Mouse (Mus musculus): ENCODE results near the gene Gm49318.
A peak's percentile ranks its signal among the peaks of the same experiment; 100 is the strongest.
"Not testable (repeated sequence)": the region's sequence is repeated elsewhere in the genome, so short reads cannot be mapped to it uniquely, and the experiment has no call there.

Gm49318 gene

DNA sequence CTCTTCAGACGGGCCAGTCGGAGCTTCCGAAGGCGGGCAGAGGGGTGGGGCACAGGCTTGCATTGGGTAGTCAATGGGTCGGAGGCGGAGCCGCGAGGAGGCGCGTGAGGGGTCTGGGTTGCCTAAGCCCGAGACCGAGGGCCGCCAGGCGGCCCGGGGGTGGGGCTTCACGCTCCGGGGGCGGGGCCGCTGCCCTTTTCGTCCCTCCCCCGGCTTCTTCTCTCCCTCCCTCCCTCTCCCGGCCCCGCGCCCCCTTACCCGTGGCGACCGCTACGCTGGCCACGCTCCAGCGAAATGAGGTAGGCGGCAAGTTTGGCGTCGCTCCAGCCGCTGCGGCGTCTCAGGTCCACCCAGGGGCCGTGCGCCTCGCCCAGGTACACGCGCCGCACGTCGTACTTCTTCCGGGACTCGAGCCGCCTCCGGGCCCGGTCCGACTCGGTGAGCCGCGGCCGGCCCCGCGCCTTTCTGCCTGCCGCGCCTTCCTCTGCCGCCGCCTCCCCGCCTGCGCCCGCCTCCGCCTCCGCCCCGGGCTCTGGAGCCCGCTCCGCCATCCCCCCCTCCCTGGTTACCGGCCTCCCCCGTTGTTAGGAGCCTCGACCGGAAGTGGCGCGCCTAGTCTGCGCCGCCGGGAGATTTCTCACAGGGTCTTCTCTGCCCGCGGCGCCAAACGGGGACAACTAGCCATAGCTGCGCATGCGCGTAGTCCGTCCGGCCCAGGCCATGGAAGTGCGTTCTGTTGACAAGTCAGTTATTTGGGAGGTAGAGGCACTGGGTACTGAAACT lies at the start of gene Gm49318, which contains the start of gene Zfp653:
Gene Gm49318, minus strand, starts transcription at position 469 of the 783 bp plus-strand sequence.
Gene Zfp653, minus strand, starts transcription at position 586 of the 783 bp plus-strand sequence.
- DNase-seq (ENCODE audit: low spot score): peak; percentile 95

GRCm38 (mm10) chr9:22119543-22119942 lies 48.5 kb upstream of the Gm49318 start:
- no peak for DNase-seq (ENCODE audit: low spot score)

DNA sequence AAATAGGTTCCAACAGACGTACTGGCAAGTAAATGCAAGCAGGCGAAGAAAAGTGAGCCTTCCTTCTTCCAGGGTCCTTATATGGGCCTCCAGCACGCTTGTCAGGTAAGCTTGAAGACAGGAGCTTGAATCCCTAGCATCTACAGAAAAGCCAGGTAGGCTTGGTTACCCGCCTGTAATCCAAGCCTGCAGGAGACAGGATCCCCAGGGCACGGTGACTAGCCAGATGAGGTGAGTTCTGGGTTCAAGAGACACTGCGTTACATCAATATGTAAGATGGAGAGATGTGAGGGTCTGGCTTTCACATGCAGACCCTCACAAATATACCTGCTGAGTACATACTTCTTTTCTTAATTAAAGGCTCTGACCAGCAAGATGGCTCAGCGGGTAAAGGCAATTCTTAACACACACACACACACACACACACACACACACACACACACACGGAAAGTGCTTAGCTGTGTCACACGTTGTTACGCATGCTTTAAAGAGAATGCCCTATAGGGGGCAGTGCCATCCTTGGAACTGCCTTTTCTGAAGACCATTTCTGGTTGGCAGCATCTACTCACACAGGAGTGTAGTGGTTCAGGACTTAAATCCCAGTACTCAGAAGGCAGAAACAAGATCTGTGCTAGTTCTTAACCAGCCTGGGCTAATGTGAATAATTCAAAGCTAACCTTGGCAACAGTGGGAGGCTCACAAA lies 46.8 kb upstream of the Gm49318 start:
- DNase-seq (ENCODE audit: low spot score): peak; percentile 86

DNA sequence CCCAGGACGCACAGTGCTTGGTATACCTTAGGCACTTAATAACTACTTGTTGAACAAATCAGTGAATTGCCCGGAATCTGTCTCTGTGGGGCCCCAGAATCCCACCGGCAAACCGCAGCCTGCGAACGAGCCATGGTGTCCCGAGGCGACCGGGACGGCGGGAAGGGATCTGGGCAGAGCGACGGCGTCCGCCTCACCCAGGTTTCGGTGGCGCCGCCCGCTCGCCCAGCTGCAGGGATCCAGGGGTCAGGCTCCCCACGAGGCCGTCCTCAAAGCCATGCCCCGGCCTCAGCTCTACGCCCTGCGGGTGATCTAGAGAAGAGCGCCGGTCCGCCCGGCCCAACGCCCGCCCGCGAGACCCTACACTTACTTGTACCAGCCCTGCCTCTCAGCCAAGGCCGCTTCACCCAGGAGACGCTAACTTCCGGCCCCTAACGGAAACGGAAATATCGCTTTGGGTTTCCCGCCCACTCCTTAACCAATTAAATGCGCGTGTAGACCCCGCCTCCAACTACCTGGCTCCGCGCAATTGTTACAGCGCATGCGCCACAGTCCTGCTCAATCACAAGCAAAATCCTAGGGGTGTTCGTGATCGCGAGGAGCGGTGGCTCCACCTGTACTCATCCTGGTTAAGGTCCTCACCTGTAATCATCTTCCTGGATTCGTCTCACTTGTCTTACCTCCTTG lies 45.8 kb upstream of the Gm49318 start, which contains the start of gene Elof1:
Gene Elof1, minus strand, starts transcription at position 433 of the 687 bp plus-strand sequence.
- DNase-seq (ENCODE audit: low spot score): peak; percentile 96

- no peak for DNase-seq (ENCODE audit: low spot score)
Measured at GRCm38 (mm10) chr9:22116086-22116485, 45.0 kb upstream of the Gm49318 start.

GRCm38 (mm10) chr9:22115635-22116034 lies 44.6 kb upstream of the Gm49318 start:
- DNase-seq (ENCODE audit: low spot score): no peak

DNA sequence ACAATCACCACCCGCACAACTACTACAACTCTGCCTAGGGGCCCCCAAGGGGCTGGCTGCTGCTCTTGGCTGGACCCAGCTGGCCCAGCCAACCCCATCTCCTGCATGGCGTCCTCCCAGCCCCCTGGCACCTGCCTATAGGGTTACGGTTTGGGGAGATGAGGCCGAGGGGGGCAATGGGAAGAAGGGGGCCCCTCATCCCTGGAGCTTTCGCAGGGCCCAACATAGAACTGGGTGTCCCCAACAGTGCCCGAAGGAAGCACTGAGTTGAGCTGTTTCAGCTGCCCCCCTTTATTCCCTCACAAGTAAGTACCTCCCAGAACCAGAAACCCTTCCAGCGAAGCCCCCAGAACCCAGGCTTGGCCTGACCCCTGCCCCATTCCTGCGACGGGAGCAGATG lies 37.1 kb upstream of the Gm49318 start:
- no peak for DNase-seq (ENCODE audit: low spot score)

GRCm38 (mm10) chr9:22099922-22100321 lies 28.9 kb upstream of the Gm49318 start:
- DNase-seq (ENCODE audit: low spot score): no peak

- DNase-seq (ENCODE audit: low spot score): no peak
Measured at GRCm38 (mm10) chr9:22098993-22099696, 28.1 kb upstream of the Gm49318 start, which contains the start of gene Cnn1. Gene Cnn1, plus strand, starts transcription at chr9:22099216.

DNA sequence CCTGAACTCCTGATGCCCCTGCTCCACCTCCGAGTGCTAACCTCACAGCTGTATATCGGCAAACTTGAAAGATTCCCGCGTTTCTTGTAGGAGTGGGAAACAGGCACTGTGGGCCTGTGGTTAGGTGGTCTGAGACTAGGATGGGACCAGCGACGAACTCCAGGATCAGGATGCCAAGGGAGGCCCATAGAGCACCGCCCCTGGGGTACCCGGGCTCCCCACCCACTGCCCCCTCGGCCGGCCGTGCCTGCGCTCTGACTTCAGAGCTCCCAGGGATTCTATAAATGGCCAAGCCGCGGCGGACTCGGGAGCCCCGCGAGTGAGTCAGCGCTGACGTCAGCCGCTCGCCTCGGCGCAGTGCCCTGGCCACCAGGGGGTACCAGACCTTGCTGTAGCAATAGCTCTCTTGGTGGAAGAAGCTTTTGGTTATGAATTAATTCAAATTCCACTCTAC lies 24.8 kb upstream of the Gm49318 start:
- DNase-seq (ENCODE audit: low spot score): peak; percentile 58

- DNase-seq (ENCODE audit: low spot score): no peak
Measured at GRCm38 (mm10) chr9:22092746-22093145, 21.7 kb upstream of the Gm49318 start.

DNA sequence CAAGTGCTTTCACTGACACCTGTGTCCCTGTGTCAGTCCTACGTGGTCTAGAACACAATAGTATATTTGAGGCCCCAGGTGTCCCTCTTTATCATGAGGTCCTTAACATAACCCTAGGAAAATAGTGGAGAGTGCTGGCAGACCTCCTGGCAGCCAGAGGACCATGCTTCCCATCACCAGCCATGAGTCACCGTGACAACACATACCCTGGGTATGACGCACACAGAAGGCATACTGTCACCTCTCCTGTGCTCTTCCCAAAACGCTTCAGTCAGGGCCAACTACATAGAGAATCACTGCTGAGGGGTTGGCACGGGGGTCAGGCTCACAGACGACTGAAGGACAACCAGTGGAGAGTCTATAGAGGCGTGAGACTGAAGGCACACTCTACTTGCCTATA lies 18.9 kb upstream of the Gm49318 start:
- no peak for DNase-seq (ENCODE audit: low spot score)

GRCm38 (mm10) chr9:22089281-22089680 lies 18.2 kb upstream of the Gm49318 start:
- no peak for DNase-seq (ENCODE audit: low spot score)

GRCm38 (mm10) chr9:22087034-22087618 lies 16.1 kb upstream of the Gm49318 start:
- no peak for DNase-seq (ENCODE audit: low spot score)

GRCm38 (mm10) chr9:22086012-22086411 lies 15.0 kb upstream of the Gm49318 start:
- no peak for DNase-seq (ENCODE audit: low spot score)

DNA sequence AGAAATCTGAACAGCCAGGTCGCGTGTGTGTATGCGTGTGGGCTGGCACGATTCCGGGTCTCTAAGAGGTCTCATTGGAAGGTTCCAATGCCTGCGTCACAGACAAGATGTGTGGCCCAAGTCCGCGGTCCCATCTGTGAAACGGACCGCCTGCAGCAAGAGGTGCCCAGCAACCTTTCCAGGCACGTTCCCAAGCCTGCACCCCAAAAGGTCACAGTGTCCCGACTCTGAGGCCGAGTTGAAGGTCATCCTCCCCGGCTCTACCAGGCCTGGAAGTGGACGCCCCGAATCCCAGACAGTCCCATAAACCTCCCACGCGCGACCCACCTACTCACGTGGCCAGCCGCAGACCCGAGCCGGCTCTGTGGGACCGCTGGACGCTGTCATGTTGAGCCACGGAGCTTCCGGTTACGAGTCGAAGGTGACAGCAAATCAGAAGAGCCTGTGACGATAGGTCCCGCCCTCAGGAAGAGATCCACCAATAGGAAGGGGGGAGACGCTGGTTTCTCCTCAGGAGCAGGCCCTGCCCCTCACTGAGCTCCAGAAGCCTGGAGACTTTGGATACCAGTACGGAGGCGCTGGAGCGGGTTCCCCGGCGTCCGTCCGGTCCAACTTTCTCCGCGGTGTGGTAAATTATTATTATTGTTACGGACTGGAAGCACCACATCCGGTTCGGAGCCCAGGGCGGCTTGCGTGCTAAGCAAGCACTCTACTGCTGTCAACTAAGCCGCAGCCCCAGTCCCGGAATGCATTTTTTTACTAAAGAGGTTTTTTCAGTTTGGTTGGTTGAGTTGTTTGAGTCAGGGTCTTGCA lies 14.2 kb upstream of the Gm49318 start, which contains the start of gene Ecsit:
Gene Ecsit, minus strand, starts transcription at position 417 of the 813 bp plus-strand sequence.
- peak; percentile 97 for DNase-seq (ENCODE audit: low spot score)

- DNase-seq (ENCODE audit: low spot score): no peak
Measured at GRCm38 (mm10) chr9:22084667-22085021, 13.6 kb upstream of the Gm49318 start.

GRCm38 (mm10) chr9:22076223-22076622 lies 5.2 kb upstream of the Gm49318 start:
- DNase-seq (ENCODE audit: low spot score): no peak

GRCm38 (mm10) chr9:22075778-22076177 lies 4.7 kb upstream of the Gm49318 start:
- DNase-seq (ENCODE audit: low spot score): not testable (repeated sequence)

- DNase-seq (ENCODE audit: low spot score): no peak
Measured at GRCm38 (mm10) chr9:22072276-22072675, 1.2 kb upstream of the Gm49318 start.

Data from c-Kit-positive CD71-positive TER-119-positive erythroid progenitor cells, embryonic 14.5 days (primary cell).